Mouse (Mus musculus) bone marrow macrophage, adult 2 months (primary cell): Measurements from ENCODE around the gene Olfr198.

ENCODE experiments used
- CTCF ChIP-seq: IDR thresholded peaks from 2 replicates; pipeline ENCODE4 v1.5.1; 2012; ENCODE audit warnings: low read depth, mild to moderate bottlenecking, low read length, moderate library complexity
- POLR2A ChIP-seq: IDR thresholded peaks from 2 replicates; pipeline ENCODE4 v1.6.1; 2012; ENCODE audit warnings: mild to moderate bottlenecking, low read depth, low read length, borderline replicate concordance

DNA sequence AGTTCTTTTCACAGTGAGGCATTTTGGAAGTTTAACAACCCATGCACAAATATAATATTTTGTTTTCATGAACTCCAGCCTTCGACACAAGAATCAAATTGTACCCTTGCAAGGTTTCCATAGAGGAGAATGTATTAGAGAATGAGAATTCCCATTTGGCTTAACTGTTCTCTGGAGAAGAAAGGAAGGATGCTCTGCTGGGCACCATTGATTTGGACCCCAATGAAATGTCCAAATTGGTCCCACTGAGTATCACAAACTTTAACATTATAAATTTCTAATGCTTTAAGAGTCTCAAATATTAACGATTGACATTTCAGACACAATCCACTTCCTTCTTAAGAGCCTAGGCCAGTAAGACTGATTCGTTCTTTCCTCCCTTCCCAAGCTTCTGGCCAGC, 33.0 kb downstream of the Olfr198 start, which contains the start of gene Olfr196:
- no peak for TF ChIP-seq POLR2A
- no peak for TF ChIP-seq CTCF
